Mouse (Mus musculus) cerebral cortex, adult 2 months (tissue): ENCODE measurements around the gene Ank.

ENCODE experiments used
- WGBS: fragments of 180-500 bp; shearing (Covaris S2); methylation state at CpG from one replicate; pipeline ENCODE4 v1.1.7; 2018; 5-methylcytosine and 5-hydroxymethylcytosine counted together

Gene Ank

DNA sequence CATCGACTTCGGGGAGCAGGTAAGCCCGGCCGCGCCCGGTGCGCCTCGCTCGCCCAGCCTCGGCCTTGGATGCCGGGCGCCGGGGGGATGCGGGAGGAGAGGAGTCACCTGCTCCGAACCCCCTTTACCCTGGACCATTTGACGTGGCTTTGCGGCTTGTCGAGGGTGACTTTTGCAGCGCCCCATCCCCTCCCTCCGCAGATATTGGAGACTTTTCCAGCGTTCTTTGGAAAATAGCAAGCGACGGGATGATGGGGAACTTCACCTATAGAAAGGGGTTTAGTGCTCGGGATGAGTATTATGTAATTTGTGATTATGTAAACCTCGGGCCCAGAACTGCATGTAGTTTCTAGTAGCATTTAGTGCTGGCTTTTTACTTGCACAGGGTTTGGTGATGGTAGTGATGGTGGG lies 609 bp downstream of the Ank start:
- under 1% methylated on average over 24 of the region's 25 CpGs for WGBS

DNA sequence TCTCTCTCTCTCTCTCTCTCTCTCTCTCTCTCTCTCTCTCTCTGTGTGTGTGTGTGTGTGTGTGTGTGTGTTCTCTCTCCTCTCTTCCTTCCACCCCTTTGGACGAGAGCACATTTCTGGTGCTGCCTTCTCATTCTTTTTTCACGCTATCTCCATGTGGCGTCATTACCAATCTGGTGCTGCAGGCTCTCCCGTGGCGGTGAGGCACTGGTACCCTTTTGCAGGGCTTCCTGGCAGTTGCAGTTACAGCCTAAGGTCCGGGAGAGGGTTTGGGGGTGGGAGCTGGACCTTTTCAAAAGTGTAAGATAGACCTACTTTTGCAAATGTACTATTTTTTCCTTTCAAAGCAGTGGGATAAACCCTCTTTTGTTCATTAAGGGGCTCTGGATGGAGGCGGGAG lies 1.2 kb downstream of the Ank start:
- 17% methylated on average over 7 of the region's 7 CpGs for WGBS

DNA sequence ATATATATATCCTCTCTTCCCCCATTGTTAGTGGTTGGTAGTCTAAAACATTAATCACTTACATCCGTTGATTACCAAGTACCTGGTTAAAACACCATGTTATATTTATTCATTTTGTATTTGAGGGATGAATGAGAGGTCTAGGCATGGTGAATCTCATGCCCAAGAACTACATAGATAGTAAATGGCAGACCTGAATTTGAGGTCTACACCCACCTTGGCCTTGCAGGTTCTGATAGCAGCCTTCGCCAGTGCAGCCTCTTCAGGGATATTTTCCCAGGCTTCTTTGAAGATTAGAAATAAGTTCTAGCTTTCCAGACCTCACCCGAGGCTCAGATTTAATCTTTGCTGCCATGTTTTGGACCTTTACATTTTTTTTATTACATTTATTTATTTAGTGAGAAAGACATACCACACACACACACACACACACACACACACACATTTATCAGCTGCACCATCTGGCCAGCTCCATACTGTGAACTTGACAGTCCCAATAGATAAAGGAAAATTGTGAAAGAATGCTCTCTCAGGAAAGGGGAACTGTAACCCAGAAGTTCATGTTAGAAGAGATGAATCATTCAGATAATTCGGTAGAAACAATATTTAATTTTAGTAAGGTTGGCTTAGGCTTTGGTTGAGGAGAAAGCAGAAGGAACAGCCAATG lies 2.5 kb downstream of the Ank start:
- WGBS, result 40% methylated on average over 4 of the region's 4 CpGs

DNA sequence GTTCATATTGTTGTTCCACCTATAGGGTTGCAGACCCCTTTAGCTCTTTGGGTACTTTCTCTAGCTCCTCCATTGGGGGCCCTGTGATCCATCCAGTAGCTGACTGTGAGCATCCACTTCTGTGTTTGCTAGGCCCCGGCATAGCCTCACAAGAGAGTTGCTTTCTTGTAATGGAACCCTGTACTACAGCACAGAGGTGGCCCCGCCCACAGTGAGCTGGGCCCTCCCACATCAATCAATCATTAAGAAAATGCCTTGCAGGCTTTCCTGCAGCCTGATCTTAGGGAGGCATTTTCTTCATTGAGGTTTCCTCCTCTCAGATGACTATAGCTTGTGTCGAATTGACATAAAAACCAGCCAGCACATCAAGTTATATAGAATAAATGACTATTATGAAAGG lies 3.9 kb downstream of the Ank start:
- WGBS, result 70% methylated on average over 3 of the region's 3 CpGs

DNA sequence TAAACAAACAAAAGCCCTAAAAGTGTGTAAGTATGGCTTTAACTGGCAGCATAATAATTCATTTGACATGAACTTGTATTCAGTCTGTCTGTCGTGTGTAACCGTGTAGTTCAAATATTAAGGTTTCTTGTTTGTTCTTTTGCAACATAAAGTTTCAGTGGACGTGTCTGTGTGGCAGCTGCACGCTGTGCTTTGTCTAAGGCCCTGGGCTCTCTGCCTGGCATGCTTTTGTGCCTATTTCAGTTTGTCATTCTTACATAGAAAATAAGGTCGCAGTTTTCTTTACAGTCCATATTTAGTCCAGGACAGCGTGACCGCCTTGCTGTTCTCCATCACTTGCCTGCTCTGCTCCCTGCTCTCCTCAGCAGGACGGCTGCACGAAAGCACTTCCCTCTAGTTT lies 5.8 kb downstream of the Ank start:
- WGBS, result 26% methylated on average over 9 of the region's 9 CpGs

DNA sequence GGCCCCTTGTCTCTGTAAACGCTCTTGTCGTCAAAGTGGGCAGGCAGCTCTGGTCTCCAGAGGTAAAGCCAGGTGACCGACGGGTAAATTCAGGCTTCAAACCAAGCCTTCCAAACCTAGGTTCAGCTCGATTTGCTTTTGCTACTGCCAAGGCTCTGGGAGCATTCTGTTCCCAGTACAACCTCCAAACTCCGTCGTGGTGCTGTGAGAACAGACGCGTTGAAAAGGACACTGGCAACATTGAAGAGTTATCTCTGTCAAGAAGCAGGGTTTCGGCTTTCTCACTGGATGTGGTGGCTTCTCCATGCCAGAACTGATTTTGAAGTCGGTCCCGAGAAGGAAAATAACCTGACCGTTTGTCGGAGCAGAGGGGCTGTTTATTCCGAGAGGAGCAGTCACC lies 9.5 kb downstream of the Ank start:
- WGBS, result 35% methylated on average over 15 of the region's 15 CpGs

DNA sequence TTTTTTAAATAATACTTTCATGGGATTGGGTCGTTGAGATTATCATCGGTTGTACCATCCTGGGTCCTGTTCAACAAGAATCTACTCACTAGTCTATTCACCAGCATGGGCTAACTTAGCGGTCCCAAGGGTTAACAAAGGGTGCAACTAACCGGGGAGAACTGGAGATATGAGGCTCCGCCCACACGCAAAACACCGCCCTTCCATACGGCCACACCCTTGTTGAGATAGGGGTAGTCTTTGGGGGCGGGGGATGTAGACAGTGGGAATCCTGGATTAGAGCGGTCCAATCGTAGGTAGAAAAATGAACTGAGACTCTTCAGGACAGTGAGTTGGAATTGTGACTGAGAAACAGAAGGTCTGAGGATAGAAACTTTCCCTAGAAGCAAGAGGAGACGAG lies 10.2 kb downstream of the Ank start:
- 76% methylated on average over 12 of the region's 12 CpGs for WGBS

DNA sequence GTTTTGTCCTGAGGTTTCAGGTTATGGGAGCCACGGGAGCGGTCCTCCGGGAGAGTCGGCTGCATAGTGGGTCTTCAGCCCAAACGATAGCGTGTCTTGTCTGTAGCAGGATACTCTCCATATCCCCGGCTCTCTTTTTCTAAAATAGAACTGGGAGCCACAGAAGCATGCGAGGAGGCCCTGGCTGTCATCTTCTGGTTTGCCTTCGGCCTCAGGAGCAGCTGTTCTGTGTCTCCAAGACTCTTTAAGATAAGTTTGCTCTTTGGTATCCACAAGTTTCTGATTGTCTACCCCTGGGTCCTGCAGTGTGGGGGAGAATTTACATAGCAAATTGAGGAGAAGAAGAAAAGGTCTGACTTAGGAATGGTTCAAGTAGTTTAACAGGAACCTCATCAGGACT lies 10.7 kb downstream of the Ank start:
- 63% methylated on average over 9 of the region's 9 CpGs for WGBS

DNA sequence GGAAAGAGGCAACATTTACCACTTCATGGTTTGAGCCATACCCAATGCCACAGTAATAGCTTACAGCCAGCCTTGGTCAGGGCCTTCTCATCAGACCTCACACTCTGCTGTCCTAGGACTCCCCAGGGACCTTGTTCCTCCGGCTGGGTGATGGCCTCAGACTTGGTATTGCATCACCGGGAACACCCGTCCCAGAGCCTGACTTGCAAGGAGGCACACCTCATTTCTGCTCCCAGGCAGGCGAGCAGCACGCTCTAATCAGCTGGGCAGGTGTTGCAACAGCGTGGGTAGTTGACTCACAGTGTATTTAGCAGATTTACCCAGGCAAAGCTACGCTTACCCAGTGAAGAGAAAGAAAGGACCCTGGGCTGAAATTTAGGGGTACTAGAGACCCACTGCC lies 11.2 kb downstream of the Ank start:
- 54% methylated on average over 7 of the region's 7 CpGs for WGBS

DNA sequence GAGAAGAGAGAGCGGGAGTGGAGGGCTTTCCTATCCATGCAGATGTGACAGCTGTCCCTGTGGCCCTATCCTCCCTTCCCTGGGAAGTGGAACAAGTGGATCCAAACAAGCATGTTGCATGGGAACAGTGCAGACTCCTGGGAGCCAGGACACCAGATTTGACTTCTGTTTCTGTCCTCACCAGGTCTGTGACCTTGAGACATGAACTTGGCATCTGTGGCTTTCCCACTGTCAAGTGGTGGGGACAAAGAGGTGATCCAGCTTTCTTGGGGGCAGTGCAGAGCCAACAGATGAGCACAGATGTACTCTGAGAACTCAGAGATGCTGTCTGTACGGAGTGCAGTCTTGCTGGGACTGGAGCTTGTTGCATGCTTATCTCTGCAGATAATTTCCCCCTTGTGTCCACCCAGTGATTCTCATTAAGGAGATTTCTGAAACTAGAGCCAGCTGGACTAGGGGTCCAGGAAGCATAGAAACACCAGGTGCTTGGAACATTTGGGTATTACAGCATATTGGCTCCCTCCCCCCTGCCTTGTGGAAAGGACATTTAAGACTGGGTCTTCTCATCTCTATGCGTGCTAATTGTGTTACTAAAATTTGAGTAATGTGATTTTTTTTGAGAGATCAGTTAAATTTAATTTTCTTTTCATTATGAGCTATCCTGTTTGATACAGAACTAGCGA lies 14.0 kb downstream of the Ank start:
- 62% methylated on average over 4 of the region's 4 CpGs for WGBS

DNA sequence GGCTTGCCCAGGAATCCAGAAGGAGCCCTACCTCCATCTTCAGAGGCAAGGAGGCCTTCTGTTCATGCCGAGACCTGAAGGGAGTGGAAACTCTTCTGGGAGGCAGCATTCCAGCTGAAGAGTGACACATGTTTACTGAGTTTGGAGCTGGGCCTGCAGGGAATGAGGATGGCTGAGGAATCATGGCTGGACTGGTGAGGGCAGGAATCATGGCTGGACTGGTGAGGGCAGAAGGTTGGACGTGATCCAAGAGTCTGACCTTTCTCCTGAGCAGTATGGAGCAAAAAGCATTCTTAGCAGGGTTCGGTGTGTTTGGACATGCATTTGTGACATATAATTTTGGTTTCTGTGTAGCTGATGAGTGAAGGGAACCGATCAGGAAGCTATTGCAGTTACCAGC lies 15.5 kb downstream of the Ank start:
- WGBS, result 71% methylated on average over 4 of the region's 4 CpGs

DNA sequence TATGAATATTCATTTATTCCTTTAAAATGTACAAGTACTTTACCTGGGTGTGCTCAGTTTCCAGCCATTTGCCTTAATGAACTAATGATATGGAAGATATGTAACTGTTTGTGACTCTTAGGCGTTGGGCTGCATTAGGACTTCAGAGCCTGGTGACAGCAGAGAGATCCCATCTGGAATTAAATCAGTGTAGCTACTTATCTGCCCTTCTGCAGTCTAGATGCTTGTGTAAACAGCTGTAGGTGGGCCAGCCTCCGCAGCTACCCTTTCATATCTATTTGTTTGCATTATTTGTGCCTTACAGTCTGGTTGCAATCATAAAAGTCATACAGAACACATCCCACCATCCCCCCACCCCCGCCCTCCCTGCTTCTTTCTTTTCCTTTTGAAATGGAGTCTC lies 16.7 kb downstream of the Ank start:
- WGBS, result 74% methylated on average over 3 of the region's 3 CpGs

DNA sequence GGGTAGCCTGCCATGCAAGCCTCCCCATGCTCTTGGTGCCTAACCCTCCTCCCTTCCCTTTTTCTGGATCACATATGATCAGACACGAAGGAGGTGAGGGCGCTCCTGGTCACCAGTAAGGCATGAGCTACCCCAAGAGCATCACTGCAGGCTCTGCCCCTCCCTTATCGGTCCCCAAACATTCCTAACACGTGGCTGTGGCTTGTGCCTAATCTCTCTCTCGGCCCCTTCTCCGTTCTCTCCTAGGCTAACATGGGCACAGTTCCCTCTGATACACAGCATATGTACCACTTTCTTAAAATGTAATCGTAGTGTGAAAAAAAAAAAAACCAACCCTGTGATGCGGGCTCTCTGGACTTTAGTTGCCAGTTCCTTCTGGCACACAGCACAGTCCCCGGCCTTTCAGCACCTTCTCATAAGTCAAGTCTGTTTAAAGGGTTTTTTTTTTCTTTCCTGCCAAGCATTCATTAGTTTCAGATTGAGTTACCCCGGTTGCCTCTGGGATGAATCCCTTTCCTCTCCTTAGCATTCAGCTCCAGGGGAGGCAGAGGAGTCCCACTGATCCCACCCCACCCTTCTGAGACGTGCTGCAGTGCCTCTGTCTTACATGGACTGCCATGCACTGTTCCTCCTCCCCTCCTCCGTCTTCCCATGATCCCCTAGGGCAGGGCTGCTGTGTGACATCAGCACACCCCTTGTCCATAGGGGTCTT lies 19.2 kb downstream of the Ank start:
- 26% methylated on average over 12 of the region's 12 CpGs for WGBS

DNA sequence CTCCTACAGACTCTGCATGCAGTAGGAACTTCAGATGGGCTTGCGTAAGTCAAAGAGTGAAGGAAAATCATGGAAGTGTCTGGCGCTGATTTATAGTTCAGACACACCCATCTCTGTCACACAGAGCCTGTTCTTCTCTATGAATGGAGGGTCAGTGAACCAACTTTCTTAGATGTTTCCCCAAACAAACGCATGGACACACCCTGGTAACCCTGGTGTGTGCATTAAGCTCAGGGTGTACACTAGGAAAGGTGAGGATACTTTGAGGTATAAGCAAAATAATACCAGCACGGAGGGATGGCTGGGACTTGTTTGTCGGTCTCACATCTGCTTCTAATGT lies 19.8 kb downstream of the Ank start:
- 36% methylated on average over 5 of the region's 5 CpGs for WGBS

DNA sequence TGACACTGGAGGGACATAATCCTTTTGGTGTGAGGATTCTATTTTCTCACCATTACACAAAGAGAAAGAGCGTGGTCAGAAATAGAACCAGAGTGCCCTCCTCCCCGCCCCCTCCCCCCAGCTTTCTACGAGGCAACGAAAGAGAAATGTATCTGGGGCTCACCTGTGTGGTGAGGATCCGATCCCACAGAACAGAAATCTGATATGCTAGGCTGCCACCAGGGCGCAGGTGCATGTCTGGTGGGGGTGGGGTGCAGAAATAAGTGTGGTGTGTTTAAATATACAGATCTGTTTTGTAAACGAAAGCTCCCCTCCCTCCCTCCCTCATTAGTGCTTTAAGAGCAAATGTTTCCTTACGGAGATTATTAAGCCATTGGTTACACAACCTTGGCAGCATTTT lies 20.6 kb downstream of the Ank start:
- WGBS, result 42% methylated on average over 8 of the region's 8 CpGs

DNA sequence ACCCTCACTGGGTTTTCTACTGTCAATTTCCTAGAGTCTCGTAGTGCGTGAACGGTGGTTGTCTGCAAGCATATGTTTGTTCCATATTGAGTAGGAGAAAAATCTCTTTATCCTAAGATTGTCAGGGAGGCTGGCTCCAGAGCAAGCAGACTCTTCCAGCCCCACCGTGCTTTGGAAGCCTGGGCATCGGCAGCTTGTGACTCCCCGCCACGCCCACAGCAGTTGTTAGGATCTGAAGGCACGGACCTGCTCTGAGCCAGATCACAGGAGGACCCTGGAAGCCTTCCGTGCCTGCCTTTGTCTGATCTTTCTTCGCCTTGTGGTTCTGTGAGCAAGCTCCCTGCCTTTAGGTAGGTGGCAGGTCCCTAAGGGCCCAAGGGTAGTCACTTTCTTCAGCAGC lies 21.6 kb downstream of the Ank start:
- WGBS, result 31% methylated on average over 10 of the region's 10 CpGs

DNA sequence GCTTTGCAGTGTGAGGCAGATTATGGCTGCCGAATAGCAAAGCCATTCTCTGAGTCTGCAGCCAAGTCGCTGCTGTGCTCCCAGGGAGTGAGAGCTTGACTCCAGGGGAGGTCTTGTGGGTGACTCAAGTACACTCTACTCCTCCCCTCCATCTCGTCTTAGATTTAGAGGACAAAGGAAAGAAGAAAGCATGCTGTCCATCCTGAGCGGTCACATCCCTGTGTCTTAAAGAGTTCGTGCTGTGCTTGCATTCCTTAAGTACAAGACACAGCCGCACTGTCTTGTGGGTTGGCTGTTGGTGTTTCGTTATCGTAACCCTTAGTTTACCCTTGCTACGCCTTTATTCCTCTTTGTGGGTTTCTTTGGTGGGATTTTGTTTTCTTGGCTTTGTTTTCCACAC lies 24.2 kb downstream of the Ank start:
- WGBS, result 60% methylated on average over 9 of the region's 9 CpGs

DNA sequence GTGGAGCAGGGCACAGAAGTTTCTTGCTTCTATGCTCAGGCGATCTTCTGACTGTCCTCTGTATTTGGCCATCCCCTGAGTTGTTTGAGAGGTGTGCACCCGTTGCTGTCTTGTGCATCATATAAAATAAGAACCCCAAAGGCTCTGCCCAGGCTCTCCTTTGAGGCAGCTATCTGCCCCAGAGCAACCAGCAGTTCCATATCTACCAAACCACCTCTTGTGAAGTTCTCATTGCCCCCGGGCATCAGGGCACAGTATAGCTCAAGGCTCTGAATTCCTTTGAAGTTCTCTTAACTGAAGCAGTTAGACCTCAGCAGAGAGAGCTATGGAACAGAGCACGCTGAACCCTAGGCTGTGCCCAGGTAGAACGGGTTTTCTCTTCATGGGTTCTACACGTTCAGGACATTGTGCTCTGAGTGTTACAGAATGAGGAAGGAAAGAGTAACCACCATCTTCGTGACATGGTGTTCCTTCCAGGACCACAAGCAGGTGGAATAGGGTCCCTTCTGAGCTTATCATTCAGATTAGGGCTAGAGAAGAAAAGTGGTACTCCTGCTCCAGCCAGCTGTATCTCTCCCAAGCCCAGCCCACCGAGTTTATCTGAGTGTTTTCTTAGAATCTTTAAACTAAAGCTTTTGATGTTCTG lies 25.1 kb downstream of the Ank start:
- WGBS, result 85% methylated on average over 8 of the region's 8 CpGs

DNA sequence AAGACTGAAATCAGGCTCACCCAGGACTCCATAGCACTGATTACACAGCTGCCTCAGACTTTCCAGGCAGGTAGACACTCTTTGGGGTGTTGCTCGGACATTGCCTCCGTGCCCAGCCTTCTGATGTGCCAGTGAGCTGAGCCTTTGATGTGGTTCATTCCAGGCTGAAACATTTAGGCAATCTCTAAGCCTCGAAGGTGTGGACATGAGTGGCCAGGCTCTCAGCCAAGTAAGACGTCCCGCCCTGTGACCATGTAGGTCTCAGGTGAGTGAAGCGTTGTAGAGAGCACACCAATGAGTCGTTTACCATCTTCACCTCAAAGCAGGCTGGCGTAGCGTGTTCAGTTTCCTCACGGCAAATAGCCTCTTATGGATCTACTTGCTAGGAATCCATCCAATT lies 25.7 kb downstream of the Ank start:
- 86% methylated on average over 10 of the region's 10 CpGs for WGBS

DNA sequence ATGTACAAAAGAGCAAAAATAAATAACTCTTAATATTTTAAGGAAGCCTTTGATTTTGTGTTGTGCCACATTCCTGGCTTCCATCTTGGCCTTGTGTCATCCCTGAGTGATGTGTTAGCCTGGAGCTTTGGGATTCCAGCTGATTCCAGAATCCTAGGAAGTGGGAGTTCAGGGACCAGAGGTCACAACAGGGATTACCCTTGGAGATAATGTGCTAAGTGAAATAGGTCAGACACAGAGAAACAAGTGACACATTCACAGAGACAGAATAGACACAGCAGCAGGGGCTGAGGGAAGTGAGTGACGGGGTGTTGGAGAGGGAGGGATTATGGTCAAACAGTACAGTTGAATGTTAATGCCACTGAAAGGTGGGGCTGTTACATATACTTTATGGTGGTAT lies 26.3 kb downstream of the Ank start:
- WGBS, result 51% methylated on average over 1 of the region's 1 CpGs

DNA sequence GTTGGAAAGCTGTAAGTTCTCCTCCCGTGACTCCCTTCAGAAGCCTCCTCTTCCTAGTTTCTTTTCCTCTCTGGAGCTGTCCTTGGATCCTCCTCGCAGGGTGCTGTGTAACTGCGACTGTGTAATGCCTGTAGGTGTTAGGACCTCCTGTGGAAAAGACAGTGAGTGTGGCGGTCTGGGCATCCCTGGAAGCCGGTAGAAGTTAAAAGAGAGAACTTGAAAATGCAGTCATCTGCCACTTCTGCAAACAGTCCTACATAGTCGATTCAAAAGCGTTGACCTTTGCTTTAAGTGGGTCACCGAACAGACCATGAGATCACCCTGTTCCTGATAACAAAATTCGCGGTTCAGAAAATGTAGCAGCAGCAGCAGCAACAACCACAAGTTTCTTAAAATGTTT lies 27.0 kb downstream of the Ank start:
- WGBS, result 45% methylated on average over 10 of the region's 10 CpGs

DNA sequence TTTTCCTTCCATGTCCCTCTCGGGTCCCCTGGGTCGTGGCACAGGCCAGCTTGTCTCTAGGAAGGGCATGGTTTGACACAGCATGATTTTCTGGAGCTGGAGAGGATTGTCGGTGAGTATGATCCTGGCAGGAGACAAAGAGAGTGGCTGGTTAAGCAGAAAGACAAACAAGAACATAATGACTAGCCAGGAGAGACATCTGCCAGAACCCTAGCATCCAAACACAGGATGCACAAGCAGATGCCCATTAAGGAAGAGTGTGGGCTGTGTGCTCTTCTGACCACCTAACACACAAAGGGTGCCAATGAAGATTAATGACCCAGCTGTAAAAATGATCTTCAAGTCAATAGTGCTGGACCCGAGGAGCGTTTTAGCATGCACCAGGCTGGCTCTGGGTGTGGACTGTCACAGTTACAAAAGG lies 29.5 kb downstream of the Ank start:
- 29% methylated on average over 5 of the region's 5 CpGs for WGBS
